ENCODE assay signal across 8 mouse cellular contexts in genomic region chr3:63928878-63929859, GRCm38 (mm10). TPM values are rescaled to one million over a fixed set of nuclear protein-coding genes. Genes with fewer than 3 reads are reported as not detected.
DNase-seq lines count a peak whose midpoint lies in the region; ATAC-seq and TF ChIP-seq lines count a peak whose summit lies in the region.

Gene E130311K13Rik (minus strand): TSS chr3:63929472.

- no peaks in the 10 kb centered on the region for H3K79me2 ChIP-seq in liver, adult 2 months (ENCODE audit: control insufficient read depth, insufficient read depth, low read length)
- H3K79me2 ChIP-seq in myocyte (ENCODE audit: control insufficient read depth, insufficient read depth) = no peaks in the 10 kb centered on the region

- peak; percentile 93 for DNase-seq in B cell, adult 2 months
- DNase-seq in brain, adult 2 months (ENCODE audit: low read depth, low spot score) = peak; percentile 90
- DNase-seq in liver, adult 2 months (ENCODE audit: extremely low read depth, low read depth, low spot score) = peak; percentile 64
- DNase-seq in splenic B cell, adult 2 months (ENCODE audit: low read depth, low spot score) = peak; percentile 88

- peak within 1 kb of the TSS; percentile 6 for H3ac ChIP-seq in myocyte (ENCODE audit: control insufficient read depth, insufficient read length)

- peak within 1 kb of the TSS; percentile 70 for H3K4me3 ChIP-seq in heart, embryonic 11.5 days (ENCODE audit: low read depth, low read length)
- H3K4me3 ChIP-seq in kidney, embryonic 16.5 days (ENCODE audit: low read length) = peak within 1 kb of the TSS; percentile 70
- H3K4me3 ChIP-seq in liver, adult 2 months (ENCODE audit: insufficient read depth, low read depth, low read length) = peak within 1 kb of the TSS; percentile 81
- peak within 1 kb of the TSS; percentile 26 for H3K4me3 ChIP-seq in myocyte

- peak within 1 kb of the TSS; percentile 95 for H3K9ac ChIP-seq in heart, embryonic 11.5 days (ENCODE audit: low read depth, low read length)
- H3K9ac ChIP-seq in kidney, embryonic 16.5 days (replicated peaks; ENCODE audit: low read length) = peak within 1 kb of the TSS; percentile 95
- H3K9ac ChIP-seq in liver, adult 2 months (ENCODE audit: low read depth, low read length) = peak within 1 kb of the TSS; percentile 89

- H3K27me3 ChIP-seq in heart, embryonic 11.5 days (ENCODE audit: control insufficient read depth, insufficient read depth, low read length) = no peaks in the 10 kb centered on the region
- H3K27me3 ChIP-seq in kidney, embryonic 16.5 days (ENCODE audit: insufficient read depth, low read length) = no peaks in the 10 kb centered on the region
- no peaks in the 10 kb centered on the region for H3K27me3 ChIP-seq in liver, adult 2 months (ENCODE audit: control insufficient read depth, insufficient read depth, low read length)
- no peaks in the 10 kb centered on the region for H3K27me3 ChIP-seq in myocyte (ENCODE audit: control insufficient read depth, insufficient read depth, insufficient read length)
- no peaks in the 10 kb centered on the region for H3K27me3 ChIP-seq in splenic B cell, adult 2 months (ENCODE audit: control insufficient read depth, insufficient read depth, low read length, poor library complexity, severe bottlenecking)

- peak; percentile 45; the same call in 1 of the 2 replicates for TF ChIP-seq POLR2A in liver, adult 2 months (IDR thresholded peaks at IDR 0.05; ENCODE audit: extremely low read depth, insufficient read depth, low read length)
- peak; percentile 83 for TF ChIP-seq POLR2A in myocyte (IDR thresholded peaks at IDR 0.05; ENCODE audit: insufficient read length, low read depth)

- TF ChIP-seq CTCF in liver, adult 2 months (IDR thresholded peaks at IDR 0.05; ENCODE audit: low read depth, low read length) = peak; percentile 84

- WGBS in heart, embryonic 11.5 days (ENCODE audit: insufficient replicate concordance) = 5% methylated on average over 48 of the region's 48 CpGs
- 4% methylated on average over 48 of the region's 48 CpGs for WGBS in kidney, embryonic 16.5 days
- 5% methylated on average over 48 of the region's 48 CpGs for WGBS in liver, adult 2 months

- H3K4me2 ChIP-seq in heart, embryonic 11.5 days = peak within 1 kb of the TSS; percentile 74
- peak within 1 kb of the TSS; percentile 68 for H3K4me2 ChIP-seq in kidney, embryonic 16.5 days (replicated peaks; ENCODE audit: low read depth, low read length)
- H3K4me2 ChIP-seq in myocyte (ENCODE audit: low read depth) = peak within 1 kb of the TSS; percentile 64

- H3K27ac ChIP-seq in heart, embryonic 11.5 days (ENCODE audit: low read depth, low read length) = peak within 1 kb of the TSS; percentile 85
- peak within 1 kb of the TSS; percentile 84 for H3K27ac ChIP-seq in kidney, embryonic 16.5 days (ENCODE audit: low read length)
- peak within 1 kb of the TSS; percentile 86 for H3K27ac ChIP-seq in liver, adult 2 months (replicated peaks; ENCODE audit: insufficient read depth, low read depth, low read length)

- no peaks in the 10 kb centered on the region for H3K36me3 ChIP-seq in heart, embryonic 11.5 days (ENCODE audit: control insufficient read depth, insufficient read depth, low read length)
- no peaks in the 10 kb centered on the region for H3K36me3 ChIP-seq in kidney, embryonic 16.5 days (ENCODE audit: insufficient read depth, low read length)
- H3K36me3 ChIP-seq in liver, adult 2 months (ENCODE audit: control insufficient read depth, insufficient read depth, low read length) = peaks cover 5% of the 10 kb centered on the region; the same call in 1 of the 2 replicates
- no peaks in the 10 kb centered on the region for H3K36me3 ChIP-seq in myocyte (ENCODE audit: control insufficient read depth, insufficient read depth)
- no peaks in the 10 kb centered on the region for H3K36me3 ChIP-seq in splenic B cell, adult 2 months (ENCODE audit: control insufficient read depth, insufficient read depth, low read length, poor library complexity, severe bottlenecking)

- no peaks in the 10 kb centered on the region for H3K9me3 ChIP-seq in heart, embryonic 11.5 days (replicated peaks; ENCODE audit: control insufficient read depth, low read length)
- no peaks in the 10 kb centered on the region for H3K9me3 ChIP-seq in kidney, embryonic 16.5 days (ENCODE audit: low read length)

- H3K4me1 ChIP-seq in heart, embryonic 11.5 days (ENCODE audit: control insufficient read depth, insufficient read depth, low read length) = no peaks in the 10 kb centered on the region
- no peaks in the 10 kb centered on the region for H3K4me1 ChIP-seq in kidney, embryonic 16.5 days (ENCODE audit: insufficient read depth, low read length)
- H3K4me1 ChIP-seq in liver, adult 2 months (ENCODE audit: control insufficient read depth, insufficient read depth, low read length) = no peaks in the 10 kb centered on the region; the same call in 1 of the 2 replicates

- peak; percentile 96 for ATAC-seq in erythroblast, adult 5-6 weeks (replicated peaks; ENCODE audit: low FRiP score, poor library complexity, severe bottlenecking)
- ATAC-seq in heart, embryonic 11.5 days (replicated peaks; ENCODE audit: insufficient number of reproducible peaks, low FRiP score, low TSS enrichment) = peak; percentile 94
- peak; percentile 97 for ATAC-seq in kidney, embryonic 16.5 days (ENCODE audit: low FRiP score, low TSS enrichment)

TF ChIP-seq in myocyte, 11 proteins besides CTCF, POLR2A, EP300 and RAD21:
- TF ChIP-seq MYOD1 (IDR thresholded peaks at IDR 0.05; ENCODE audit: control insufficient read depth in 1 of 3, insufficient read length in 2 of 3, low read depth in 2 of 3) (peak in 1 of 3 experiments; percentile 7), SRF (IDR thresholded peaks at IDR 0.05; ENCODE audit: control insufficient read depth, insufficient read length, low read depth) (no peak), REST (IDR thresholded peaks at IDR 0.05; ENCODE audit: insufficient read depth, insufficient read length) (no peak), MYOG (IDR thresholded peaks at IDR 0.05; ENCODE audit: control insufficient read depth in 1 of 3, insufficient read depth in 1 of 3, insufficient read length in 2 of 3, low read depth in 2 of 3) (peak in 1 of 3 experiments; percentile 43), MAX (IDR thresholded peaks at IDR 0.05; ENCODE audit: low read depth) (no peak), E2F4 (IDR thresholded peaks at IDR 0.05; ENCODE audit: insufficient read depth) (no peak), TCF12 (IDR thresholded peaks at IDR 0.05; ENCODE audit: insufficient read depth, poor library complexity, severe bottlenecking) (no peak), TCF3 (IDR thresholded peaks at IDR 0.05; ENCODE audit: insufficient read length, low read depth) (no peak), CEBPB (IDR thresholded peaks at IDR 0.05; ENCODE audit: insufficient read depth, poor library complexity, severe bottlenecking) (0 out of 2 replicates have a peak, but pooled peaks have one; percentile 27), USF1 (IDR thresholded peaks at IDR 0.05; ENCODE audit: low read depth) (no peak), POLR2AphosphoS2 (IDR thresholded peaks at IDR 0.05; ENCODE audit: insufficient read length, low read depth) (peak; percentile 71)

RNA-seq across cellular contexts. Expression of gene E130311K13Rik, which starts in this region (rescaled TPM):
- total RNA-seq in erythroblast, adult 5-6 weeks (2015; ENCODE audit: low replicate concordance) = 2.3 TPM in 1 of 2 replicates, not detected in the other
- total RNA-seq in erythroblast, adult 5-6 weeks (2017; ENCODE audit: low replicate concordance) = 0.98 and 2.5 TPM in 2 replicates
- 3.7 and 4.8 TPM in 2 replicates for polyA plus RNA-seq in heart, embryonic 11.5 days (2014; fragmentation: Nextera tagmentation; extraction: Ambion mirVana)
- polyA plus RNA-seq in kidney, embryonic 16.5 days (2015; fragmentation: Nextera tagmentation; extraction: Ambion mirVana) = 5.5 and 6.1 TPM in 2 replicates
- 8.9 and 11.0 TPM in 2 replicates for total RNA-seq in liver, adult 2 months (2014; rRNA removed)
- 6.0 and 7.0 TPM in 2 replicates for polyA plus RNA-seq in liver, adult 2 months (2012; rRNA removed)
- 3.4 TPM for polyA plus RNA-seq in myocyte (2012; fragmentation: generic; extraction: Trizol)

Comparison
In these comparisons a context has a peak if more than half of its experiments do, and no peak if none do; other contexts are left out.
1. Peak in every context shown above with its lines: DNase-seq, ATAC-seq, H3K4me3 ChIP-seq and H3K27ac ChIP-seq.
2. H3K4me3 ChIP-seq: peak in every context shown above with its lines; median percentile 81 in liver, adult 2 months; 70 in heart, embryonic 11.5 days; 70 in kidney, embryonic 16.5 days; 26 in myocyte.